Mouse (Mus musculus): ENCODE data around the gene Trim34a. TPM values are rescaled to one million over a fixed set of nuclear protein-coding genes. Genes with fewer than 3 reads are reported as not detected.
"Not testable (repeated sequence)": the region's sequence is repeated elsewhere in the genome, so short reads cannot be mapped to it uniquely, and the experiment has no call there.

The Trim34a gene
- polyA plus RNA-seq, 1 experiment = 5.1 TPM

DNA sequence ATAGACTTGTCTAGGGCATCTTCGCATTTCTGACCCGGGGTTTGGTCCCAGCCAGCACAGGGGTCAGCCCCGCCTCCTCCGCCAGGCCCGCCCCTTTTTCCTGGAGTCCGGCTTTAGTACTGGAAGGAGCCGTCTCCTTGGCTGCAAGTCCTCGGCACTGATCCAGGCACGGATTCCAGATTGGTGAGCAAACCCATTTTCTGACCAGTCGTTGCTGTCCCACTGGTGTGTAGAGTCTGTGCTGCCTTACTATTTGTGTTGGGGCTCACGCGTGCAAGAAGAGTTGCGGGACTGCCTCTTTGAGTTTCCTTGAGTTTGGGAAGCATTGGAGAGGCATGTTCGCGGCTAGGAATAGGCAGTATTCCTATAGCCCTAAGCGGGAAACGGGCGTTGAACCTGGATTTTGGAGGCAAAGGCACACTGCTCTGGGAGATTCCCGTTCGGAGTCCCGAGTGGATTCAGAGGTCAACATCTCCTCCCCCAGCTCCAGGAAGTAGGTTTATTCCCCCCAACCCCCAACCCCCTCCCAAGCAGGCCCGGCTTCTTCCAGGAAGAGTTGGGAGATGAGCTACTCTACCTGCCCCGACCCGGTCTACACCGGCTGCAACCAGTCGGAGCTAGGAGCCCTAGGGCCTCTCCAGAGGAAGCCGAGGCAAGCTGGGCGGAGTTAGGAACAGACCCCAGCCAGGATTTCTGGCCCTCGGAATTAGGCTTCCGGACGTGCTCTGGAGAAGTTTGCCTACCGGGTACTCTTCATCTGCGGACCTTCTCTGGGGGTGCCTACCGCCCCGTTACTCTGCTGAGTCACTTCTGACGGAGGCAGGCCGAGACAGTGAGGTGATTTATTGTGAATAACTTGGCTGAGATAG, 25.3 kb upstream of the Trim34a start, which contains the start of gene Trim6:
Trim6 (plus strand) TSS at position 93 of the 869 bp plus-strand sequence.
- 6% methylated on average over 37 of the region's 37 CpGs for WGBS
- no peaks in the 10 kb centered on the region for H3K4me1 ChIP-seq (ENCODE audit: control insufficient read depth, insufficient read depth, low read length)
- TF ChIP-seq POLR2A (IDR thresholded peaks at IDR 0.05; ENCODE audit: low read depth, low read length) (no peak), CTCF (conservative IDR thresholded peaks at IDR 0.05; ENCODE audit: insufficient read depth, insufficient read length, low read depth, low read length) (no peak)
- no peaks in the 10 kb centered on the region for H3K27me3 ChIP-seq (replicated peaks; ENCODE audit: control insufficient read depth, insufficient read depth, low read length)
- peak within 1 kb of the TSS; percentile 44 for H3K4me3 ChIP-seq (ENCODE audit: insufficient read depth, low read depth, low read length)
- H3K27ac ChIP-seq (ENCODE audit: insufficient read depth, low read depth, low read length) = no peak within 1 kb of the TSS
- peak; percentile 94 for DNase-seq
- no peaks in the 10 kb centered on the region for H3K36me3 ChIP-seq (ENCODE audit: control insufficient read depth, insufficient read depth, low read length)

DNA sequence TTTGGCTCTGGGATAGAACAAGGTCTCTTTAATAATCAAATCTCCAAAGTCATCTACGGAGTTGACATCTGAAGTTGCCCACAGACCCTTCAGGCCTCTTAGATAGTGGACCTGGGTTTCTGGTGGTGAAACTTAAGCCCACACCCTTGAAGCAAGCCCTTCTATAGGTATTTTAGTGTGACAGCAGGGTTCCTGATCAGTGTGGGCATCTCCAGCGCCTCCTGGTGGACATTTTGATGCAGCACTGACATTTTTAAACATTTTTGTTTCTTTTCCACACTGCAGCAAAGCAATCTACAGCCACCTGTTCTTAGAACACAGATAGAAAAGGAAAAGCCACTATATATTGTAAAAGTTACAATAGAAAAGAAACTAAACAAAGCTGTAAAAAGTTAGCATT, 13.1 kb upstream of the Trim34a start:
- DNase-seq = peak; percentile 25
- TF ChIP-seq POLR2A (IDR thresholded peaks at IDR 0.05; ENCODE audit: low read depth, low read length) (no peak), CTCF (conservative IDR thresholded peaks at IDR 0.05; ENCODE audit: insufficient read depth, insufficient read length, low read depth, low read length) (peak; percentile 72)
- 37% methylated on average over 2 of the region's 2 CpGs for WGBS
- Histone ChIP-seq H3K27me3 (replicated peaks; ENCODE audit: control insufficient read depth, insufficient read depth, low read length) (no peaks in the 10 kb centered on the region), H3K36me3 (ENCODE audit: control insufficient read depth, insufficient read depth, low read length) (no peaks in the 10 kb centered on the region), H3K27ac (ENCODE audit: insufficient read depth, low read depth, low read length) (no peak overlapping the region), H3K4me3 (ENCODE audit: insufficient read depth, low read depth, low read length) (no peak overlapping the region), H3K4me1 (ENCODE audit: control insufficient read depth, insufficient read depth, low read length) (peaks cover 2% of the 10 kb centered on the region; the same call in 1 of the 2 replicates)

DNA sequence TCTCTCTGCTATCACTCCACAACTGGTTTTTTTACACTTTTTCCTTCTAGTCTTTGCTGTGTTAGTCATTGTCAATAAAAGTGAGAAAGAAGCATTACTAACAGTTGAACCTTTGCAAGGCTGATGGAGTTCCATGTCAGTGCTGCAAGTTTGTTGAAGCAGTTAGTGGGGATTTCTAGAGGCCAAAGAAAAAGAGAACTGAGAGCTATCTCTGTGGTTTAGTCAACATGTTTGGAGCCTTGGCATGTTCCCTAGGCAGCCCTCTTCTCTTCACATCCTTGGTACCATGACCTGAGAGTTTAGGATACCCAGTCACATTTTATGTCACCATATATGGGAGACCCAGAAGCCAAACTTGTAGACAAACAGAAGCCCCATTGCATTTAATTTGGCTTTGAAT, 3.4 kb upstream of the Trim34a start:
- Histone ChIP-seq H3K27me3 (replicated peaks; ENCODE audit: control insufficient read depth, insufficient read depth, low read length) (no peaks in the 10 kb centered on the region), H3K36me3 (ENCODE audit: control insufficient read depth, insufficient read depth, low read length) (no peaks in the 10 kb centered on the region), H3K4me1 (ENCODE audit: control insufficient read depth, insufficient read depth, low read length) (no peaks in the 10 kb centered on the region; the same call in 1 of the 2 replicates), H3K27ac (ENCODE audit: insufficient read depth, low read depth, low read length) (no peak overlapping the region), H3K4me3 (ENCODE audit: insufficient read depth, low read depth, low read length) (no peak overlapping the region)
- no peak for DNase-seq
- TF ChIP-seq POLR2A (IDR thresholded peaks at IDR 0.05; ENCODE audit: low read depth, low read length) (no peak), CTCF (conservative IDR thresholded peaks at IDR 0.05; ENCODE audit: insufficient read depth, insufficient read length, low read depth, low read length) (no peak)

DNA sequence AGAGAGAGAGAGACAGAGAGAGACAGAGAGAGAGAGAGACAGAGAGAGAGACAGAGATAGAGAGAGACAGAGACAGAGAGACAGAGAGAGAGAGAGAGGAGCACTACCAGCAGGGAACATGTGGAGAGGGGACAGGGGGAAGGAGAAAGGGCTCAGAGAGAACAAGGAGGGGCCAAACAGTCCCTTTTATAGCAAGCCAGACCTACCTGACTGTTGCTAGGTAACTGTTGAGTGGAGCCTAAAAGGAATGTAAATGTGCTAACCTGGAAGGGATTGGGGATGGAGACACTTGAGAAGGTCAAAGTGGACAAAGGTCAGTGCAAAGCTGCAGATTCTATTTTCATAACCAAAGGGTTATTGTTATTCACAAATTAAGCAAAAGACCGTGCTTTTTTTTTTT, 641 bp upstream of the Trim34a start:
- 52% methylated on average over 1 of the region's 1 CpGs for WGBS
- TF ChIP-seq CTCF (conservative IDR thresholded peaks at IDR 0.05; ENCODE audit: insufficient read depth, insufficient read length, low read depth, low read length) (no peak), POLR2A (IDR thresholded peaks at IDR 0.05; ENCODE audit: low read depth, low read length) (no peak)

DNA sequence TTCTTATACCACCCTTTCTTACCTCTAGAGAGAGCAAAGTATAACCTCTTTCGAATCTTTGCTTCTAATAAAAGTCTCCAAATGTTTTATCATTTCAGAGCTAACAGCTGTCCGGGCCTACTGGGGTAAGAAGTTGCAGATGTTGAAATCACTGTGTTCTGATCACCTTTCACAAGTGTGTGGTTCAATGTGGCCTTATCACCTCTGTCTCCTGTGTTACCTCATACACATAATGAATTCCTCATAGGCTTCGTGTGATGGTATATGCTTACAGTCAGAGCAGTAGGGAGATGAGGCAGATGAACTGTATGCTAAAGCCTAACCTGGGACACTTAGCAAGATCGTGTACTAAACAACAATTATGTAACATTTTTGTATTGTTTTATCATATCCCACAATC, 16.1 kb downstream of the Trim34a start:
- 90% methylated on average over 4 of the region's 4 CpGs for WGBS

More for the DNA sequence above, 641 bp upstream of the Trim34a start:
- H3K27ac ChIP-seq (ENCODE audit: insufficient read depth, low read depth, low read length) = no peak overlapping the region
- H3K36me3 ChIP-seq (ENCODE audit: control insufficient read depth, insufficient read depth, low read length) = no peaks in the 10 kb centered on the region
- H3K4me3 ChIP-seq (ENCODE audit: insufficient read depth, low read depth, low read length) = no peak overlapping the region
- DNase-seq = no peak
- H3K27me3 ChIP-seq (replicated peaks; ENCODE audit: control insufficient read depth, insufficient read depth, low read length) = no peaks in the 10 kb centered on the region
- no peaks in the 10 kb centered on the region; the same call in 1 of the 2 replicates for H3K4me1 ChIP-seq (ENCODE audit: control insufficient read depth, insufficient read depth, low read length)

DNA sequence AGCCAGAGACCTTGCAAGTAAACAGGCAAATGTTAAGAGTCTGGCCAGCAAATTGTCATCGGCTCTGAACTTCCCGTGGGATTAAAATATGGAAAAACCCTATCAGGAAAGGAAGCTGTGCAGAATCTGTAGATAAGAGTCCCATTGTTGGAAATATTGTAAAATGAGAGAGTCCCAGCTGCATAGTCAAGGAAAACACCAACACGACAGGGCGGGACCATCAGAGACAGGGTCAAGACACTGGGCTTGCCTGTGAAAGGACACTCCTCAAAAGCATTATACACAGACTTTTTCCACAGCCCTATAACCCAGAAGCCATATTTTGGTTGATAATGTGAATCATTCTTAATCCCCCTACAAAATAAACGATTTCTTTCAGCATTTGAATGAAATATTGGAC, 21.1 kb downstream of the Trim34a start:
- H3K4me1 ChIP-seq (ENCODE audit: control insufficient read depth, insufficient read depth, low read length); H3K27me3 ChIP-seq (replicated peaks; ENCODE audit: control insufficient read depth, insufficient read depth, low read length); H3K27ac ChIP-seq (ENCODE audit: insufficient read depth, low read depth, low read length); DNase-seq; H3K4me3 ChIP-seq (ENCODE audit: insufficient read depth, low read depth, low read length); H3K36me3 ChIP-seq (ENCODE audit: control insufficient read depth, insufficient read depth, low read length): not testable (repeated sequence)
- 72% methylated on average over 5 of the region's 5 CpGs for WGBS

More for the DNA sequence above, 16.1 kb downstream of the Trim34a start:
- H3K4me3 ChIP-seq (ENCODE audit: insufficient read depth, low read depth, low read length); H3K27ac ChIP-seq (ENCODE audit: insufficient read depth, low read depth, low read length); H3K4me1 ChIP-seq (ENCODE audit: control insufficient read depth, insufficient read depth, low read length); H3K27me3 ChIP-seq (replicated peaks; ENCODE audit: control insufficient read depth, insufficient read depth, low read length); DNase-seq; H3K36me3 ChIP-seq (ENCODE audit: control insufficient read depth, insufficient read depth, low read length): not testable (repeated sequence)

DNA sequence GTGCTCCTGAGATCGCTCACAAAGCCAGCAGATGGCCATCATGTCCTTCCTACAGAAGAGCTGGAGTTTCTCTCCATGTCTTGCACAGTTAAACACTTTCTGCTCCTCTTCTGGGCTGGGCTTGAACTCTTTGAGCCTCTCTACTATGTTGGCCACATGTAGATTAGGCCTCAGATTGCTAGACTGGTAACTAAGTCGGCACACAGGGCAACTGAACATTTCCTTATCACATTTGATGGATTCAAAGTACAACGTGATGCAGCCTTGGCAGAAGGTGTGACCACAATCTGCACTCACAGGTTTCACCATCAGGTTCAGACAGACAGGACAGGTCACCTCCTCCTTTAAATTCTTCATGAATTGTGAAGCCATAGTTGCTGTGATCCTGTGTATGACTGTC, 35.1 kb downstream of the Trim34a start:
- not testable (repeated sequence) for H3K27me3 ChIP-seq (replicated peaks; ENCODE audit: control insufficient read depth, insufficient read depth, low read length); H3K4me1 ChIP-seq (ENCODE audit: control insufficient read depth, insufficient read depth, low read length); H3K36me3 ChIP-seq (ENCODE audit: control insufficient read depth, insufficient read depth, low read length); H3K4me3 ChIP-seq (ENCODE audit: insufficient read depth, low read depth, low read length); DNase-seq; H3K27ac ChIP-seq (ENCODE audit: insufficient read depth, low read depth, low read length)
- 81% methylated on average over 3 of the region's 3 CpGs for WGBS

DNA sequence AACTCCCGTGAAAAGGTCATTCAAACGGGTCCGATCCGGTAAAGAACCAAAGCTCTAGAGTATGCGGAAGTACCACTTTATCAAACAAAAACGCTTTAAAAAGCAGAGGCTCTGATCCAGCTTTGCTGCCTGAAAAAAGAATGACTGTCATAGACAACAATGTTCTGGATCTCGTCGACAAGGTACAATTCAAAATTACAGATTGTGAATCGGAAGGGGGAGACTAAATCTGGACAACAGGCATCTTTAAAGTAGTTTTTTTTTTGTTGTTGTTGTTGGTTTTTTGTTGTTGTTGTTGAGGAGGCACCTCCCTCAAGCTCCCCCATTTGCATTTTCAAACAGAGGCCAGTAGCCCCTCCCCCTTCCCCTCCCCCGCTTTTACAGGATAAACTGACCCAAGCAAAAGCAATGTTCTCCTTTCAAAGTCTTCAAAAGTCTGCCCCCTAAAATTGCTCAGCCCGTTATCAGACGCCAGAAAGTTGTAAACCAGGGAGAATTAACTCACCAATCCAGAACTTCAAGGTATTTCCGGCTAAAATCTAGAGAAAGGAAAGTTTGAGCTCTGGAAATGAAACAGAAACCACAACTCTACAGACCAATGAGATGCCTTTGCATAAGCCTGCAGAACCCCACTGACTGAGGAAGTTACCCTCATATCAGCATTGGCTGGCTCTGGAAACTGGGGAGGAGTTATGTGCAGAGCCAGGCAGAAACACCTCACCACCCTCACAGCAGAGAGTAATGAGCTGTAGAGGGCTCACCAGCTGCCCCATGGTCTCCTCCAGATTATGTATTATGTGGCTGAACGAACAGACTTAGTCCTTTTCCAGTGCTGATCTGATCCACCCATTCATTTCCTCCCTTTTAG, 43.6 kb downstream of the Trim34a start, which contains the start of gene Trim5:
Trim5 (minus strand) TSS at position 519 of the 868 bp plus-strand sequence.
- peak within 1 kb of the TSS; percentile 19; the same call in 1 of the 2 replicates for H3K4me3 ChIP-seq (ENCODE audit: insufficient read depth, low read depth, low read length)
- not testable (repeated sequence) for H3K4me1 ChIP-seq (ENCODE audit: control insufficient read depth, insufficient read depth, low read length); H3K36me3 ChIP-seq (ENCODE audit: control insufficient read depth, insufficient read depth, low read length); H3K27me3 ChIP-seq (replicated peaks; ENCODE audit: control insufficient read depth, insufficient read depth, low read length)
- WGBS = 35% methylated on average over 14 of the region's 14 CpGs
- DNase-seq = peak; percentile 19
- H3K27ac ChIP-seq (ENCODE audit: insufficient read depth, low read depth, low read length) = peak within 1 kb of the TSS; percentile 50; the same call in 1 of the 2 replicates

Data from kidney, adult 2 months (tissue).